Mouse (Mus musculus) megakaryocyte, embryonic 14.5 days (primary cell): ENCODE measurements at regions not wholly inside any gene's neighbourhood (a gene's known extent, or its start where the extent isn't known, plus 50 kb on each side); places are given as distances from the start of the nearest gene placed in this dataset.

Experiments
- FLI1 ChIP-seq: IDR thresholded peaks from 2 replicates; pipeline ENCODE4 v1.6.1; 2012; ENCODE audit warnings: low read length, inconsistent platforms, mixed read lengths
- GATA1 ChIP-seq: IDR thresholded peaks from 3 replicates; pipeline ENCODE4 v1.6.1; 2012; ENCODE audit warnings: mixed read lengths, low read length, inconsistent platforms, borderline replicate concordance

GRCm38 (mm10) chr3:107823655-107824266, 53.3 kb upstream of the Eps8l3 start:
- TF ChIP-seq GATA1 (no peak), FLI1 (no peak)
